Mouse (Mus musculus) C2C12 (cell line): ENCODE results near the gene Snn. TPM values are rescaled to one million over a fixed set of nuclear protein-coding genes. Genes with fewer than 3 reads are reported as not detected.

Experiments used
- H3K27me3 ChIP-seq: one replicate; pipeline ENCODE4 v1.6.1; 2011; ENCODE audit not compliant: control insufficient read depth, insufficient read depth, insufficient read length
- H3K36me3 ChIP-seq: one replicate; pipeline ENCODE4 v1.6.1; 2011; ENCODE audit not compliant: control insufficient read depth, insufficient read depth
- H3K4me3 ChIP-seq: one replicate; pipeline ENCODE4 v1.5.1; 2011; ENCODE audit warnings: mild to moderate bottlenecking, control low read depth; ENCODE audit not compliant: poor library complexity, insufficient read depth, severe bottlenecking
- H3K79me2 ChIP-seq: one replicate; pipeline ENCODE4 v1.6.1; 2011; ENCODE audit not compliant: control insufficient read depth, insufficient read depth
- H3K79me3 ChIP-seq: one replicate; pipeline ENCODE4 v1.6.1; 2011; ENCODE audit warnings: low read depth, control low read depth
- H3ac ChIP-seq: one replicate; pipeline ENCODE3; 2011; ENCODE audit warnings: low read depth; ENCODE audit not compliant: control insufficient read depth, insufficient read length
- CEBPB ChIP-seq: IDR thresholded peaks from one replicate; pipeline ENCODE4 v1.6.1; 2011; ENCODE audit warnings: low read depth, mild to moderate bottlenecking, control low read depth, moderate library complexity
- CTCF ChIP-seq: IDR thresholded peaks from one replicate; pipeline ENCODE4 v1.5.1; 2011; ENCODE audit not compliant: control insufficient read depth, insufficient read depth, insufficient read length
- FOSL1 ChIP-seq: IDR thresholded peaks from one replicate; pipeline ENCODE4 v1.8.0; 2011; ENCODE audit warnings: mild to moderate bottlenecking, low read length; ENCODE audit not compliant: poor library complexity, insufficient read depth, severe bottlenecking
- MAX ChIP-seq: IDR thresholded peaks from one replicate; pipeline ENCODE4 v1.6.1; 2011; ENCODE audit warnings: mild to moderate bottlenecking, control low read depth
- MYOD1 ChIP-seq: IDR thresholded peaks from one replicate; pipeline ENCODE4 v1.6.1; 2011; ENCODE audit warnings: low read depth; ENCODE audit not compliant: control insufficient read depth, insufficient read length
- MYOG ChIP-seq: IDR thresholded peaks from one replicate; pipeline ENCODE4 v1.6.1; 2011; ENCODE audit not compliant: control insufficient read depth, insufficient read length; ENCODE audit errors: extremely low read depth
- USF1 ChIP-seq: IDR thresholded peaks from one replicate; pipeline ENCODE4 v1.6.1; 2011; ENCODE audit warnings: low read depth, mild to moderate bottlenecking, control low read depth, moderate library complexity
- polyA plus RNA-seq: library from polyadenylated mRNA; unstranded; fragments of >200 nt; fragmentation: generic; extraction: Trizol; gene quantifications from one replicate; pipeline ENCODE4 v1.2.1, GENCODE M21; 2012; ENCODE audit warnings: missing spikeins

Gene Snn
- polyA plus RNA-seq, 1 experiment: 54.1 TPM

GRCm38 (mm10) chr16:11016353-11016752 is 44.4 kb upstream of the Snn start:
- no peak for TF ChIP-seq MYOG
- no peak for TF ChIP-seq CEBPB
- no peak for TF ChIP-seq CTCF
- TF ChIP-seq FOSL1: no peak
- TF ChIP-seq USF1: no peak
- no peak for TF ChIP-seq MAX
- TF ChIP-seq MYOD1: no peak

DNA sequence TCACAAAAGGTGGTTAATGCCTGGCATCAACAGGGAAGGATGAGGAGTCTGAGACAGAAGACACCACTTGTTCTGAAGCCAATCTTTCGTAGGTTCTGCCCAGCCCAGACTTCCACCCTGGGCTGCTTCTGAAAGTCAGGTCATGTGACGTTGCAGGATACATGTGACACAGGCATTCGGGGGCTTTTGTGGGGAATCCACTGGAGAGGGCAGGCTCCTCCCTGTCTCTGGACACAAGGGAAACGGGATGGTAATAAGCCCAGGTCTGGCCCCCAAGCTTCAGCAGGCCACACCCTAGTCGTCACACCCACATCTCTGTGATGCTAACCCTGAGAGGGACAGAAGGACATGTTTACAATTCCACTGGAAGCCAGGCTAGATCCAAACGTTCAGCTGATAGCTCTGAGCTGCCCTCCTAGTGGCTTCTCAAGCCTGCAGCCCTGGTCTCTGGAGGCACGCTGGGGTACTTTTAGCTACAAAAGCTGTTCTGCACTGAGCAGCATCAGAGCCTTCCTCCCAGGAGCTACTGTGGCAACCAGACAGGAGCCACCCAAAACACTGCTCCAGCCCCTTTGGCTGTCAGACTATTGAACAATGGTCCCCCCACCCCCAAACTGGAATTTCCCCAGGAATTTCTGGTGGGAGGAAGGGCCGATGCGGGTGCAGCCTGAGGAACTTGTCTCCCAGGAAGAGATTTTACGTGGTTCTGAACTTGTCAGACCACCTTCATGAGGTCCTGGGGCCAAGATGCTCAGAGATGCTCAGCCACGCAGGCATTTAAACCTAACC is 42.7 kb upstream of the Snn start:
- Histone ChIP-seq H3K79me2 (no peaks in the 10 kb centered on the region), H3K79me3 (no peaks in the 10 kb centered on the region), H3K27me3 (no peaks in the 10 kb centered on the region), H3K36me3 (no peaks in the 10 kb centered on the region), H3K4me3 (no peak overlapping the region), H3ac (no peak overlapping the region)
- TF ChIP-seq USF1 (peak; percentile 56), FOSL1 (no peak)

More at GRCm38 (mm10) chr16:11016353-11016752, 44.4 kb upstream of the Snn start:
- Histone ChIP-seq H3K79me2 (no peaks in the 10 kb centered on the region), H3ac (no peak overlapping the region), H3K4me3 (no peak overlapping the region), H3K79me3 (no peaks in the 10 kb centered on the region), H3K27me3 (no peaks in the 10 kb centered on the region), H3K36me3 (no peaks in the 10 kb centered on the region)

- no peaks in the 10 kb centered on the region for H3K79me3 ChIP-seq
- no peak overlapping the region for H3K4me3 ChIP-seq
- no peaks in the 10 kb centered on the region for H3K36me3 ChIP-seq
- H3K79me2 ChIP-seq: no peaks in the 10 kb centered on the region
- H3K27me3 ChIP-seq: no peaks in the 10 kb centered on the region
- no peak overlapping the region for H3ac ChIP-seq
- TF ChIP-seq MYOD1 (no peak), MAX (no peak), USF1 (peak; percentile 98), CEBPB (peak; percentile 68), CTCF (no peak), FOSL1 (no peak)
These were observed 39.2 kb upstream of the Snn start for GRCm38 (mm10) chr16:11021403-11022112.

DNA sequence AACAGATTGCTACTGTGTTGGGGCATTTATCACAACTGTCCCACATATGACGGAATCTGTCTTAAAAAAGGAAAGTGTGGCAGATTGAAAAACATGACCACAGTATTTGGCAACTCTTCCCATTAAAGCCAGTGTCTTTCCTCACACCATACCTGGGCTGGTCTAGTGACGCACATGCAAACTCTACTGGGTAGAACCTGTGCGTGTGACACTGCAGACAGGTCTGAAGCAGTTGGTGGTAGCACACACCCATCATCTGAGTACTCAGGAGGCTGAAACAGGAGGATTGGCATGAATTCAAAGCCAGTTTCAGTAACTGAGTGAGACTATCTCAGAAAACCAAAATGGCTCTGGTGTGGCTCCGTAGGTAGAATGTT is 38.6 kb upstream of the Snn start:
- Histone ChIP-seq H3K79me2 (no peaks in the 10 kb centered on the region), H3K4me3 (no peak overlapping the region), H3K36me3 (no peaks in the 10 kb centered on the region), H3K79me3 (no peaks in the 10 kb centered on the region), H3K27me3 (no peaks in the 10 kb centered on the region), H3ac (no peak overlapping the region)
- TF ChIP-seq MYOD1 (no peak), CEBPB (no peak), MYOG (no peak), CTCF (no peak), MAX (no peak), USF1 (no peak), FOSL1 (no peak)

DNA sequence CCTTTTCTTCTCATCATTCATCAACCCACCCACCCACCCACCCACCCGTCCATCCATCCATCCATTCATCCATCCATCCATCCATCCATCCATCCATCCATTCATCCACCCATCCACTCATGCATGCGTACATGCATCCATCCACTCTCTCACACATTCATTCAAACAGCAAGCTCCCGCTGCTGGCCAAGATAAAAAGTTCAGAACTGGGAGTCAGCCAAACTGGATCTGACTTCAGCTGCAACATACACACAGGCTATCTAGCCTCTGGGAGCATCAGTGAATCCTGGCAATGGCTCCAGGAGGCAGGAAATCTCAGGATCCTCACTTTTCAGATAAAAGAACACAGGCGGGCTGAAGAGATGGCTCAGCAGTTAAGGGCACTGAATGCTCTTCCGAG is 37.1 kb upstream of the Snn start:
- Histone ChIP-seq H3K79me3 (no peaks in the 10 kb centered on the region), H3K4me3 (no peak overlapping the region), H3ac (no peak overlapping the region), H3K27me3 (no peaks in the 10 kb centered on the region), H3K79me2 (no peaks in the 10 kb centered on the region), H3K36me3 (no peaks in the 10 kb centered on the region)
- TF ChIP-seq CTCF: no peak
- no peak for TF ChIP-seq FOSL1
- TF ChIP-seq MYOD1: no peak
- TF ChIP-seq MYOG: no peak
- no peak for TF ChIP-seq CEBPB
- no peak for TF ChIP-seq MAX
- TF ChIP-seq USF1: no peak
